Mouse (Mus musculus) limb, embryonic 13.5 days (tissue): Measurements from ENCODE around the gene Slc45a1. TPM values are rescaled to one million over a fixed set of nuclear protein-coding genes. Genes with fewer than 3 reads are reported as not detected.

Experiments used
- ATAC-seq: fragments of 200-750 bp; cut with Nextera tagmentation; 2 replicates; pipeline ENCODE4 v1.8.0; 2017; ENCODE audit warnings: low read depth, moderate number of reproducible peaks, moderate TSS enrichment; ENCODE audit not compliant: low FRiP score
- H3K27ac ChIP-seq: fragments of 300-500 bp; sonication (generic); 2 replicates; pipeline ENCODE4 v1.5.1; 2015; ENCODE audit warnings: inconsistent platforms, mild to moderate bottlenecking, moderate library complexity
- H3K27me3 ChIP-seq: fragments of 300-500 bp; sonication (generic); 2 replicates; pipeline ENCODE4 v1.6.1; 2015; ENCODE audit warnings: mild to moderate bottlenecking, inconsistent platforms
- H3K36me3 ChIP-seq: fragments of 300-500 bp; sonication (generic); 2 replicates; pipeline ENCODE4 v1.6.1; 2015; ENCODE audit warnings: inconsistent platforms, mild to moderate bottlenecking, moderate library complexity
- H3K4me1 ChIP-seq: fragments of 300-500 bp; sonication (generic); 2 replicates; pipeline ENCODE4 v1.6.1; 2015; ENCODE audit warnings: inconsistent platforms
- H3K4me2 ChIP-seq: fragments of 300-500 bp; sonication (generic); replicated peaks from 2 replicates; pipeline ENCODE4 v1.6.1; 2015; ENCODE audit warnings: inconsistent platforms, mild to moderate bottlenecking, moderate library complexity
- H3K4me3 ChIP-seq: fragments of 300-500 bp; sonication (generic); 2 replicates; pipeline ENCODE4 v1.5.1; 2015; ENCODE audit warnings: moderate library complexity, mild to moderate bottlenecking, inconsistent platforms
- H3K9ac ChIP-seq: fragments of 300-500 bp; sonication (generic); 2 replicates; pipeline ENCODE4 v1.6.1; 2015; ENCODE audit warnings: mild to moderate bottlenecking, inconsistent platforms
- H3K9me3 ChIP-seq: fragments of 300-500 bp; sonication (generic); 2 replicates; pipeline ENCODE4 v1.6.1; 2016; ENCODE audit warnings: inconsistent platforms
- WGBS: fragments of 180-500 bp; shearing (Covaris S2); methylation state at CpG from one replicate; pipeline ENCODE4 v1.1.7; 2015; 5-methylcytosine and 5-hydroxymethylcytosine counted together
- polyA plus RNA-seq: library from polyadenylated mRNA; unstranded; fragments of >200 nt; fragmentation: Nextera tagmentation; extraction: Ambion mirVana; gene quantifications from 2 replicates; pipeline ENCODE4 v1.2.1, GENCODE M21; 2015

The Slc45a1 gene
- 0.43 and 0.51 TPM in 2 replicates for polyA plus RNA-seq

GRCm38 (mm10) chr4:150651390-150652277 lies at the start of gene Slc45a1:
Gene Slc45a1, minus strand, starts transcription at chr4:150652174.
- H3K27ac ChIP-seq, result no peak within 1 kb of the TSS
- H3K9me3 ChIP-seq, result peaks cover 1% of the 10 kb centered on the region; the same call in 1 of the 2 replicates
- peak within 1 kb of the TSS; percentile 71 for H3K4me2 ChIP-seq
- no peaks in the 10 kb centered on the region for H3K36me3 ChIP-seq
- ATAC-seq, result no peak
- H3K4me1 ChIP-seq, result peaks cover 11% of the 10 kb centered on the region
- 5% methylated on average over 41 of the region's 41 CpGs for WGBS
- H3K9ac ChIP-seq, result peak within 1 kb of the TSS; percentile 56
- peaks cover 32% of the 10 kb centered on the region for H3K27me3 ChIP-seq
- H3K4me3 ChIP-seq, result peak within 1 kb of the TSS; percentile 44

- no peak for ATAC-seq
- H3K4me1 ChIP-seq, result no peaks in the 10 kb centered on the region
- H3K4me3 ChIP-seq, result no peak overlapping the region
- H3K27ac ChIP-seq, result no peak overlapping the region
- no peak overlapping the region for H3K4me2 ChIP-seq
- H3K9ac ChIP-seq, result no peak overlapping the region
- H3K9me3 ChIP-seq, result peaks cover 6% of the 10 kb centered on the region; the same call in 1 of the 2 replicates
- no peaks in the 10 kb centered on the region for H3K36me3 ChIP-seq
- WGBS, result 92% methylated on average over 9 of the region's 9 CpGs
- no peaks in the 10 kb centered on the region for H3K27me3 ChIP-seq
Observed at GRCm38 (mm10) chr4:150700849-150701248, 48.9 kb upstream of the Slc45a1 start.

DNA sequence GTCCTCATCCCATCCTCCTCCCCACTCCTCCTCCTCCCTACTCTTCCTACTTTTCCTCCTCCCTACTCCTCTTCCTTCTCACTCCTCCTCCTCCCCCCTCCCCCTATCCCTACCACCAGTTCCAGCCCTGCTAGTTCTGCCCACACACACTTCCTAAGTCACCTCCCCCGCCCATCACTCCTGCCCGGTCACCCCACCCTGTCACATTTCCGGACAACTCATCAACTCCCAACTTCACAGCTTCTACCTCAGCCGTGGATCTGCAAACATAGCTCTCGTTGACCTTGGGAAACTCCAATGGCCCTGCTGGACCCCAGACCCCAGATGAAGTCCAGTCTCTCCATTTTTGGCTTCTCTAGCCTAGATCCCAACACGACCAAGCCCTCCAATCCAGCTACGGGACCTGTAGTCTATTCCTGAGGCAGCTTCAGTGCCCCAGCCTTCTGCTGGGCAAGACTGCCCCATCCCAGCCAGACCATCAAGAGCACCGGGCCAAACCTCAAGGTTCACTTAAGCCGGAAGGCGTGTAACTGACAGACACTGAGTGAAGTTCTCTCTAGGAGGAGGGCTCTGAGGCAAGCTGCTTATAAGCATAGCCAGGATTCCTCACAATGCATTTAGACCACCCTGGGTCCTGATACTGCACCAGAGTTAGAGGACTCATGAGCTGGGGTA lies 42.6 kb upstream of the Slc45a1 start:
- no peaks in the 10 kb centered on the region for H3K36me3 ChIP-seq
- H3K27ac ChIP-seq, result no peak overlapping the region
- WGBS, result 83% methylated on average over 10 of the region's 10 CpGs
- no peak for ATAC-seq
- no peak overlapping the region for H3K4me2 ChIP-seq
- no peak overlapping the region for H3K4me3 ChIP-seq
- H3K9me3 ChIP-seq, result no peaks in the 10 kb centered on the region
- H3K9ac ChIP-seq, result no peak overlapping the region
- no peaks in the 10 kb centered on the region for H3K27me3 ChIP-seq
- H3K4me1 ChIP-seq, result no peaks in the 10 kb centered on the region

- 77% methylated on average over 10 of the region's 10 CpGs for WGBS
- Histone ChIP-seq H3K4me3 (no peak overlapping the region), H3K36me3 (no peaks in the 10 kb centered on the region), H3K27me3 (no peaks in the 10 kb centered on the region), H3K9ac (no peak overlapping the region), H3K9me3 (no peaks in the 10 kb centered on the region), H3K4me1 (peaks cover 2% of the 10 kb centered on the region; the same call in 1 of the 2 replicates), H3K27ac (no peak overlapping the region), H3K4me2 (no peak overlapping the region)
- no peak for ATAC-seq
Observed at GRCm38 (mm10) chr4:150692861-150693403, 41.0 kb upstream of the Slc45a1 start.

- no peaks in the 10 kb centered on the region for H3K27me3 ChIP-seq
- no peak for ATAC-seq
- H3K4me2 ChIP-seq, result no peak overlapping the region
- H3K4me1 ChIP-seq, result peaks cover 22% of the 10 kb centered on the region
- WGBS, result 83% methylated on average over 3 of the region's 3 CpGs
- H3K27ac ChIP-seq, result no peak overlapping the region
- no peak overlapping the region for H3K9ac ChIP-seq
- no peak overlapping the region for H3K4me3 ChIP-seq
- no peaks in the 10 kb centered on the region for H3K9me3 ChIP-seq
- no peaks in the 10 kb centered on the region for H3K36me3 ChIP-seq
Observed at GRCm38 (mm10) chr4:150690759-150691158, 38.8 kb upstream of the Slc45a1 start.

- Histone ChIP-seq H3K27ac (no peak overlapping the region), H3K9me3 (no peaks in the 10 kb centered on the region), H3K9ac (no peak overlapping the region), H3K4me1 (peaks cover 32% of the 10 kb centered on the region), H3K4me2 (no peak overlapping the region), H3K4me3 (no peak overlapping the region), H3K36me3 (no peaks in the 10 kb centered on the region), H3K27me3 (no peaks in the 10 kb centered on the region)
- WGBS, result 88% methylated on average over 10 of the region's 10 CpGs
- no peak for ATAC-seq
Observed at GRCm38 (mm10) chr4:150689553-150689952, 37.6 kb upstream of the Slc45a1 start.

DNA sequence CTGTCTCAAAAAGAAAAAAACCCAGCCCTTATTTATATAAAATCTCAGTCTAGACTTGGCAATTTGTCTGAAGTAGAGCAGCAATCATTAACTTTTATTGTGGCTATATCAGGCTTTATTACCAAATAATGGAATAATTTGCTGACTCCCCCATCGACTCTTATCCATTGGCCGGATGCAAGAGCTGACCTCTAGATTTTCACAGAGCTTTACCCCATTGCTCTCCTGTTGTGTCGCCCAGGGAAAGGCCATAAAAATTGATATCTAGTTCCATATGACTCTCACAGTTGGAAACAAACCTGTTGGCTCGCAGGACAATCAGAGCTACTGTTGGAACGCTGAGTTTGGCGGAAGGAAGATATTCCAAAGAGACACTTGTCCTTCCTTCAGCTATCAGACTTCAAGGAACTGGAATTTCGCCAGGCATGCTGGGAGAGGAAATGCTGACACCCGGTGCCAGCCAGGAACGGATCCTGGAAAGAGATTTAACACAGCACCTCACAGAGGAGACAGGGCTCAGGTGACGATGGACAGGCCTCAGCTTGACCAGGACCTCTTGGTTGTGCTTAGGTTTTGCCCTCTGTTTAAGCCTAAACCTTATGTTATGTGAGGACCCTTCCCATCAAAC lies 35.3 kb upstream of the Slc45a1 start:
- Histone ChIP-seq H3K4me3 (no peak overlapping the region), H3K9me3 (no peaks in the 10 kb centered on the region)
- ATAC-seq, result no peak; the same call in 1 of the 2 replicates

DNA sequence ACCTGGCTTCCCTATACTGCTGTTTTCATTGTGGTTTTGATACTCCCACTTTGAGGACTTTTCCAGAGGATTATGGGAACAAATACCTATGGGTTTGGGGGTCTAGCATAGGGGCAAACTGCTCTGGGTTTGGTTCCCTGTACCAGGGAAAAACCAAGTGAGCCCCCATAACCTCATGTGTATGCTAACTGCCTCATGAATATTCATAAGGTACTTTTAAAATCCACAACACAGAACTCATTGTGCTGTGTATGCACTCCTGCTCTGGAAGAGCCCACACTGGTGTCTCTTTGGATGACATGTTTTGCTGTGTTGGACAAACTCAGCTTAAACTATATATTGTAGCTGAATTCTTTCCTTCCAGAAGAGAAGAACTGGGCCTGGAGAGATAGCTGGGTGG lies 34.6 kb upstream of the Slc45a1 start:
- no peak overlapping the region for H3K4me3 ChIP-seq
- no peak overlapping the region for H3K4me2 ChIP-seq
- no peak overlapping the region for H3K9ac ChIP-seq
- no peaks in the 10 kb centered on the region for H3K9me3 ChIP-seq
- no peak overlapping the region for H3K27ac ChIP-seq
- H3K4me1 ChIP-seq, result peaks cover 32% of the 10 kb centered on the region
- H3K27me3 ChIP-seq, result no peaks in the 10 kb centered on the region
- ATAC-seq, result no peak
- H3K36me3 ChIP-seq, result no peaks in the 10 kb centered on the region

More for the DNA sequence above, 35.3 kb upstream of the Slc45a1 start:
- Histone ChIP-seq H3K27ac (no peak overlapping the region), H3K36me3 (no peaks in the 10 kb centered on the region), H3K9ac (no peak overlapping the region), H3K27me3 (no peaks in the 10 kb centered on the region), H3K4me1 (peaks cover 32% of the 10 kb centered on the region), H3K4me2 (no peak overlapping the region)
- WGBS, result 42% methylated on average over 10 of the region's 10 CpGs

- peak overlapping the region; percentile 31; the same call in 1 of the 2 replicates for H3K9ac ChIP-seq
- H3K27ac ChIP-seq, result no peak overlapping the region
- no peaks in the 10 kb centered on the region for H3K27me3 ChIP-seq
- H3K4me1 ChIP-seq, result peaks cover 32% of the 10 kb centered on the region
- ATAC-seq, result no peak
- H3K36me3 ChIP-seq, result no peaks in the 10 kb centered on the region
- H3K4me2 ChIP-seq, result peak overlapping the region; percentile 23
- no peak overlapping the region for H3K4me3 ChIP-seq
- WGBS, result 41% methylated on average over 8 of the region's 8 CpGs
- H3K9me3 ChIP-seq, result peaks cover 1% of the 10 kb centered on the region; the same call in 1 of the 2 replicates
Observed at GRCm38 (mm10) chr4:150685778-150686493, 34.0 kb upstream of the Slc45a1 start.

DNA sequence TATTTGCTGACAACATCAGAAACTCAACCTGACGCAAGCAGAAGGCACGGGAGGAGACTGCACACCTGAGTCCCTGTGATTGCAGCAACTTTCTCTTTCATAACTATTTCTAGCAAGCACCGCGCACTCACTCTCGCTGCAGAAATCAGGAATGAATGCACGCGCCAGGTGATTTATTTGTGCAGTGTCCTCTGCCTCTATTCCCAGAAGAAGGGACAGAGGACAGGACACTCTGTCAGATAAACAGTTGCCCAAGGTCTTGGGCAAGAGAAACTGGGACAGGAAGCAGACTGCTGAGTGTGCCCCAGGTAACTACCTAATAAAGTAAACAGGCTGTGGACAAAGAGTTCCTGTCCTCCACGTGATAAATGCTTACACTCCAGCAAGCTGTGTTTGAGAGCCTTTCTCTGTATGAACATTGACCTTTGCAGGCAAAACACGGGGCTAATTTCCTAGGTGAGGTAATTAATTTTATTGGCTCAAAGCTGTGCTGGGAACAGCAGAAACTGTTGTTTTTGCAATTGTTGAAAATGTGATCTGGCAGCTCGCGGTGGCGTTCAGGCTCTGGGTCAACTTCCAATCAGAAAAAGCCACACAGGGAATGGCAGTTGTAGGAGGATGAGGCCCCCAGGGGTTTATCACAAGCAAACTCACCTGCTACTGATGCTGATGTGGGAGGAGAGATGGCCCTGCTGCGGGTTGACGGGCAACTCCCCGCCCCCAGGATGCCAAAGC lies 33.2 kb upstream of the Slc45a1 start:
- WGBS, result 29% methylated on average over 15 of the region's 15 CpGs
- H3K36me3 ChIP-seq, result no peaks in the 10 kb centered on the region
- H3K4me1 ChIP-seq, result peaks cover 32% of the 10 kb centered on the region
- H3K27me3 ChIP-seq, result no peaks in the 10 kb centered on the region
- no peak overlapping the region for H3K4me3 ChIP-seq
- ATAC-seq, result no peak
- no peak overlapping the region for H3K27ac ChIP-seq
- H3K9ac ChIP-seq, result peak overlapping the region; percentile 31; the same call in 1 of the 2 replicates
- H3K9me3 ChIP-seq, result peaks cover 9% of the 10 kb centered on the region; the same call in 1 of the 2 replicates
- peak overlapping the region; percentile 23 for H3K4me2 ChIP-seq

DNA sequence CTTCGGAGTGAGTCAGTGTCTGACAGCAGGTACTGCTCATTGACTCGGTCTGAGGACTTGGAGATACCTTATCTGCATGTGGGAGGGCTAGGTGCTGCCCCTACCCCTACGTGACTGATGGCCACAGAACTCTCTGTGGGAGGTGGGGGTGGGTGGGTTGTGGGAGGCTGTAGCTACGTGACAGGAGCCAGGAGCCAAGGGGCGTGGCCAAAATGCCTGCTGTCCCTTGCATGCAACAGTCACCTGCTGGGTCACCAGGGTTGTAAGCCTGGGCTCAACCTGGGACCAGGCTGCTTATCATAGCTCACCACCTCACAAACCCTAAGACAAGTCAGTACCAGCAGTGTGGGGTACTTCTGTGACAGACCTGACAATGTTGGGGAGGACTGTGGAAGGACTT lies 28.4 kb upstream of the Slc45a1 start:
- Histone ChIP-seq H3K9me3 (peaks cover 10% of the 10 kb centered on the region; the same call in 1 of the 2 replicates), H3K36me3 (no peaks in the 10 kb centered on the region), H3K9ac (no peak overlapping the region), H3K4me2 (no peak overlapping the region), H3K4me3 (no peak overlapping the region), H3K27me3 (no peaks in the 10 kb centered on the region), H3K4me1 (peaks cover 5% of the 10 kb centered on the region), H3K27ac (no peak overlapping the region)
- no peak for ATAC-seq
- 58% methylated on average over 5 of the region's 5 CpGs for WGBS
